Mouse (Mus musculus): ENCODE data around the gene Slc16a13.
A peak's percentile ranks its signal among the peaks of the same experiment; 100 is the strongest.

Slc16a13 gene

GRCm38 (mm10) chr11:70212423-70212822 is 8.4 kb downstream of the Slc16a13 start, which contains the start of gene Slc16a11:
Slc16a11 (plus strand) TSS chr11:70212752.
- no peak for DNase-seq (ENCODE audit: inconsistent ontology term)

GRCm38 (mm10) chr11:70211972-70212371 is 8.9 kb downstream of the Slc16a13 start:
- no peak for DNase-seq (ENCODE audit: inconsistent ontology term)

GRCm38 (mm10) chr11:70210681-70211080 is 10.2 kb downstream of the Slc16a13 start:
- peak; percentile 26 for DNase-seq (ENCODE audit: inconsistent ontology term)

GRCm38 (mm10) chr11:70208778-70209388 is 12.0 kb downstream of the Slc16a13 start:
- no peak for DNase-seq (ENCODE audit: inconsistent ontology term)

- DNase-seq (ENCODE audit: inconsistent ontology term) = no peak
These were observed 13.6 kb downstream of the Slc16a13 start for GRCm38 (mm10) chr11:70207283-70207682.

GRCm38 (mm10) chr11:70206801-70207200 is 14.1 kb downstream of the Slc16a13 start:
- DNase-seq (ENCODE audit: inconsistent ontology term) = no peak

- peak; percentile 63 for DNase-seq (ENCODE audit: inconsistent ontology term)
These were observed 19.2 kb downstream of the Slc16a13 start for GRCm38 (mm10) chr11:70201691-70202090.

- no peak for DNase-seq (ENCODE audit: inconsistent ontology term)
These were observed 20.7 kb downstream of the Slc16a13 start for GRCm38 (mm10) chr11:70200036-70200608.

GRCm38 (mm10) chr11:70199107-70199506 is 21.8 kb downstream of the Slc16a13 start:
- DNase-seq (ENCODE audit: inconsistent ontology term) = no peak

GRCm38 (mm10) chr11:70198332-70198731 is 22.5 kb downstream of the Slc16a13 start:
- DNase-seq (ENCODE audit: inconsistent ontology term) = peak; percentile 84

GRCm38 (mm10) chr11:70193354-70194285 is 27.2 kb downstream of the Slc16a13 start:
- DNase-seq (ENCODE audit: inconsistent ontology term) = peak; percentile 80

GRCm38 (mm10) chr11:70192157-70192556 is 28.7 kb downstream of the Slc16a13 start:
- DNase-seq (ENCODE audit: inconsistent ontology term) = peak; percentile 13

- no peak for DNase-seq (ENCODE audit: inconsistent ontology term)
These were observed 29.7 kb downstream of the Slc16a13 start for GRCm38 (mm10) chr11:70191188-70191587.

- DNase-seq (ENCODE audit: inconsistent ontology term) = peak; percentile 62
These were observed 31.3 kb downstream of the Slc16a13 start for GRCm38 (mm10) chr11:70189319-70190134.

GRCm38 (mm10) chr11:70185120-70185519 is 35.7 kb downstream of the Slc16a13 start:
- DNase-seq (ENCODE audit: inconsistent ontology term) = no peak

GRCm38 (mm10) chr11:70180496-70180895 is 40.4 kb downstream of the Slc16a13 start:
- DNase-seq (ENCODE audit: inconsistent ontology term) = no peak

- DNase-seq (ENCODE audit: inconsistent ontology term) = peak; percentile 26
These were observed 41.5 kb downstream of the Slc16a13 start for GRCm38 (mm10) chr11:70179401-70179800.

- no peak for DNase-seq (ENCODE audit: inconsistent ontology term)
These were observed 42.1 kb downstream of the Slc16a13 start for GRCm38 (mm10) chr11:70178756-70179155.

- DNase-seq (ENCODE audit: inconsistent ontology term) = no peak
These were observed 42.6 kb downstream of the Slc16a13 start for GRCm38 (mm10) chr11:70178311-70178710.

GRCm38 (mm10) chr11:70177647-70178046 is 43.2 kb downstream of the Slc16a13 start:
- DNase-seq (ENCODE audit: inconsistent ontology term) = no peak

- DNase-seq (ENCODE audit: inconsistent ontology term) = no peak
These were observed 46.4 kb downstream of the Slc16a13 start for GRCm38 (mm10) chr11:70174491-70174890.

GRCm38 (mm10) chr11:70172298-70172697 is 48.6 kb downstream of the Slc16a13 start:
- DNase-seq (ENCODE audit: inconsistent ontology term) = no peak
